Mouse (Mus musculus): ENCODE results near the gene Csf2rb2.

GRCm38 (mm10) chr15:78303665-78304233, 1.8 kb downstream of the Csf2rb2 start:
- TF ChIP-seq CTCF (IDR thresholded peaks at IDR 0.05; ENCODE audit: low read depth), result no peak
- no peak for TF ChIP-seq EP300 (IDR thresholded peaks at IDR 0.05; ENCODE audit: low read depth)

Data from heart, postnatal 0 days (tissue).